Mouse (Mus musculus): Measurements from ENCODE around the gene Pknox2. TPM values are rescaled to one million over a fixed set of nuclear protein-coding genes. Genes with fewer than 3 reads are reported as not detected.

Gene Pknox2
- polyA plus RNA-seq, 1 experiment from 2014 or later = not detected

DNA sequence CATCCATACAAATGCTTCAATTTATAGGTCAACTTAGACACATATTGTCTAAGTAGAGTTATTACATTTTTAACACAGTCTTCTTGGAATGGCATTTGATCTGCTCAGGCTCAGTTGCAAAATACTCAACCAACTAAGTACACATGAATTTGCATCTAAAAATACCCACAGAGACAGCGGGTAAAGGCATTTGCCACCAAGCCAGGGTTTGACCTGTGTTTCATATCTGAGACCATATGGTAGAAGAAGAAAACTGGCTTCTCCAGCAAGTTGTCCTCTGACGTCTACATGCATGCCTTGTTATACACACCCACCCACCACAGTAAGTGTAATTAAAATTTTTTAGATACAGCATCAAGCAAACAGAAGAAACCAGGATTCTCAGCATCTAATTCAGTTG lies 273.4 kb downstream of the Pknox2 start:
- 88% methylated on average over 2 of the region's 2 CpGs for WGBS (ENCODE audit: missing documents)
- Histone ChIP-seq H3K79me2 (ENCODE audit: inconsistent target) (no peaks in the 10 kb centered on the region), H3K36me3 (ENCODE audit: inconsistent target) (no peaks in the 10 kb centered on the region), H3K4me3 (ENCODE audit: inconsistent target) (no peak overlapping the region), H3K27ac (no peak overlapping the region)

DNA sequence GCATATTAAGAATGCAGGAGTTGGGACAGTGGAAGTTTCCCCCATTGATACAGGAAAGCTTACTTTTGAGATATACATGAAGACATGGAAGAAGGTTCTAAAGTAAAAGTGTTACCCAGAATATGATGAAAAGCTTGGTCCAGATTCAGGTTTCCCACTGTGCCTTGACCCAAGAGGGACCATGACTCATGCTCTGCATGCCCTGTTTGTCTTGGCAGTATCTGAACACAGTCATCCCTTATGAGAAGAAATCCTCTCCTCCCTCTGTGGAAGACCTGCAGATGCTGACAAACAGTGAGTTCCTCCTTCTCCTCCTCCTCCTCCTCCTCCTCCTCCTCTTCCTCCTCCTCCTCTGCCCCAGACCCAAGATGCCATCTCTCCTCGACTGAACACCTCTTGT lies 276.9 kb downstream of the Pknox2 start:
- WGBS (ENCODE audit: missing documents) = 14% methylated on average over 1 of the region's 1 CpGs
- Histone ChIP-seq H3K27ac (no peak overlapping the region), H3K79me2 (ENCODE audit: inconsistent target) (no peaks in the 10 kb centered on the region), H3K4me3 (ENCODE audit: inconsistent target) (no peak overlapping the region), H3K36me3 (ENCODE audit: inconsistent target) (no peaks in the 10 kb centered on the region)

DNA sequence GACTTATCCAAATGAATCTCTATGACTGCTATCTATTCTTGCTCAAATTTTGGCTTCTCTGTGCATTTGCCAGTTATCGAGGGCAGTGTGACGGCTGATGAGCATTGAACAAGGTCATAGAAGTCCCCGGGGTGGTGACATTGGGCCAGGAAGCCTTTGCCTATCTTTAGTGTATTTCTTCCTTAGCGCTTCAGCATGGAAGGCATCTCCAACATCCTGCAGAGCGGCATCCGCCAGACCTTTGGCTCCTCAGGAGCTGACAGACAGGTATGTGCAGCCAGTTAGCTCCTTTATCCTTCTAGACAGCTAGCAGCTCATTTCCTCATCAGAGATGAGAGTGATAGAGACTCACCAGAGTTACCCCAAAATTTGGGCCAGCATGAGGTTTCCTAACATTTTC lies 278.5 kb downstream of the Pknox2 start:
- H3K27ac ChIP-seq = no peak overlapping the region
- no peaks in the 10 kb centered on the region for H3K36me3 ChIP-seq (ENCODE audit: inconsistent target)
- WGBS (ENCODE audit: missing documents) = 86% methylated on average over 6 of the region's 6 CpGs

DNA sequence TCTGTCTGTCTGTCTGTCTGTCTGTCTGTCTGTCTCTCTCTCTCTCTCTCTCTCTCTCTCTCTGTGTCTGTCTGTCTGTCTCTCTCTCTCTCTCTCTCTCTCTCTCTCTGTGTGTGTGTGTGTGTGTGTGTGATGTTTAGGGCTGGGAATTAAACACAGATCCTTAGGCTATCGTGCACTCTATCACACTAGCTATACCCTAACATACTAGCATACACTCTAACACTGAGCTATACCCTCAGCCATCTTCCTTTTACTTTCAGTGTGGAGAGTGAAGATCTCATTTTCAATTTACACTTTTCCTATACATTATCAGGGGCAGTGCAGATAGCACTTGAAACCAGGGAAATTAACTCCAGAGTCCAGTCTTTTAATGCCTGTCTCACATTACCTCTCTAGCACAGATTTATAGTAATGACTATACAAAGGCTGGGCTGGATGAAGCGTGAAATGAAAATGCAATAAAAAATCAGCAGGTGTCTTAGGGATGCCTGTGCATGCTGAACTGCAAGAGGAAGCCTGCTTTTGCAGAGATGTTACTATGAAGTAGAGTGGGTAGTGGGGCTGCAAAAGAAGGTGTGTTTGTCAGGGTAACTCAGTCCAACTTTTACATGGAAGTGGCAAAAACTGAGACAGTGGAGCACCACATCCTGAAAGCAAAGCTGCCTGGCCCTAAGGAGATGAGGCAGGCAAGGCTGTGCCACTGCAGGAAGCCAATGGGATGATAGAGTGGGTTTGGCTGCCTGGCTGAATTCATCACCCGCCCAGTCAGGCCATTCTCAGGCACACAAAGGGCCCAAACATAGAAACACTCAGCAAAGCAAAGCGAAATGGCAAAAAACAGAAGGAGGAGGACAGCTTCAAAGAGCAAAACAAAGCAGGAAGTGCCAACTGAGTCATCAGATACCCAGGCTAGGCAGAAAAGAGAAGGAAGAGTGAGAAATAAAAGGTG lies 282.1 kb downstream of the Pknox2 start:
- Histone ChIP-seq H3K4me3 (ENCODE audit: inconsistent target) (no peak overlapping the region), H3K27ac (no peak overlapping the region), H3K79me2 (ENCODE audit: inconsistent target) (no peaks in the 10 kb centered on the region), H3K36me3 (ENCODE audit: inconsistent target) (no peaks in the 10 kb centered on the region)
- 78% methylated on average over 4 of the region's 4 CpGs for WGBS (ENCODE audit: missing documents)

More for the DNA sequence above, 278.5 kb downstream of the Pknox2 start:
- no peaks in the 10 kb centered on the region for H3K79me2 ChIP-seq (ENCODE audit: inconsistent target)
- H3K4me3 ChIP-seq (ENCODE audit: inconsistent target) = no peak overlapping the region

DNA sequence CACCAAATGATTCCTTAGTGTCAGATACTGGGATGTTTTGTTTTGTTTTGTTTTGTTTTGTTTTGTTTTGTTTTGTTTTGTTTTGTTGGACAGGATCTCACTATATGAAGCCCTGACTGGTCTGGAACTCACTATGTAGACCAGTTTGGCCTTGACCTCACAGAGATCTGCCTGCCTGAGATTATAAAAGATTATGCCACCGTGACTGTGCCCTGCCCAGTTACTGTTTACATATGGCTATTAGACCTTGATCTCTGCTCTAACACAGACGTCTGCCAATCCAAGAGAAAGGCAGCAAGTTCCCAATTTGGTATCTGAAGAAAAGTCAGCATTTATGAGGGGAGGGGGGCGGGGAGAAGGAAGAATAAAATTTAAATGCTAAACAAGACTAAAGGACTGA lies 283.5 kb downstream of the Pknox2 start:
- 73% methylated on average over 3 of the region's 3 CpGs for WGBS (ENCODE audit: missing documents)
- H3K27ac ChIP-seq = no peak overlapping the region
- no peaks in the 10 kb centered on the region for H3K79me2 ChIP-seq (ENCODE audit: inconsistent target)
- H3K4me3 ChIP-seq (ENCODE audit: inconsistent target) = no peak overlapping the region
- H3K36me3 ChIP-seq (ENCODE audit: inconsistent target) = no peaks in the 10 kb centered on the region

DNA sequence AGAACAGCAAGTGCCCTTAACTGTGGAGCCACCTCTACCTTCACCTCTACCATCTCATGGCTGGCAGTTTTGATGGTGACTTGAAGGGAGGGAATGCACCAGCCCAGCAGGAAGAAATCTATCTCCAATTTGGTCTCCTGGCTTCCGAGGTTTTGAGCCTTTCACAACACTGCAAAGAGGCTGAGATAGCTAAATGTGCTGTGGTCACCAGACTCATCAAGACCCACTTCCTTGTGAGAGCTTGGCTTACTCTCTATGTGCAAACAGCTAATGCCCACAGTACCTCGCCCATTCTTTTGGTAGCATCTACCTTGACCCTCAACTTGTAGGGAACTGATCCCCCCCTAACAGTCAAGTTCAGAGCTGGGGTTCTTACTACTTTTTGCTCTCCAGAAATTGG lies 284.6 kb downstream of the Pknox2 start:
- no peak overlapping the region for H3K4me3 ChIP-seq (ENCODE audit: inconsistent target)
- WGBS (ENCODE audit: missing documents) = 41% methylated on average over 2 of the region's 2 CpGs
- H3K79me2 ChIP-seq (ENCODE audit: inconsistent target) = no peaks in the 10 kb centered on the region
- H3K36me3 ChIP-seq (ENCODE audit: inconsistent target) = no peaks in the 10 kb centered on the region
- no peak overlapping the region for H3K27ac ChIP-seq

DNA sequence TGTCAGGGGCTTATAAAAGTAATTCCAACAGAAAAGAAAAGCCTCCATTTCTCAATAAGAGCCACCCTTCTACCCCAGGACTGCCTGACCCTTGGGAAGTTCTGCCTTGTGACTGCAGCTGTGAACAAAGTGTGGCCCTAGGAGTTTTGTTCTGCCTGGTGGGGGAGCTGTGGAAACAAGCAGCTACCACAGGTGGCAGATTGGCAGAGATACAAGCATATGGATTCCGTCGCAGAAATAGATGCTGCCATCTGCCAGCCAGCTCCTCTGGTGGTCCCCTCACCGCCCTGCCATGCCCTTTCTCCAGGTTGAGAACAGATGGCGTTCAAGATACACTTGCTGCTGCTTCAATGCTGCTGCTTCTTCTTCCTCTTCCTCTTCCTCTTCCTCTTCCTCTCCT lies 288.5 kb downstream of the Pknox2 start:
- Histone ChIP-seq H3K27ac (no peak overlapping the region), H3K79me2 (ENCODE audit: inconsistent target) (no peaks in the 10 kb centered on the region), H3K36me3 (ENCODE audit: inconsistent target) (no peaks in the 10 kb centered on the region), H3K4me3 (ENCODE audit: inconsistent target) (no peak overlapping the region)
- WGBS (ENCODE audit: missing documents) = 75% methylated on average over 2 of the region's 4 CpGs

DNA sequence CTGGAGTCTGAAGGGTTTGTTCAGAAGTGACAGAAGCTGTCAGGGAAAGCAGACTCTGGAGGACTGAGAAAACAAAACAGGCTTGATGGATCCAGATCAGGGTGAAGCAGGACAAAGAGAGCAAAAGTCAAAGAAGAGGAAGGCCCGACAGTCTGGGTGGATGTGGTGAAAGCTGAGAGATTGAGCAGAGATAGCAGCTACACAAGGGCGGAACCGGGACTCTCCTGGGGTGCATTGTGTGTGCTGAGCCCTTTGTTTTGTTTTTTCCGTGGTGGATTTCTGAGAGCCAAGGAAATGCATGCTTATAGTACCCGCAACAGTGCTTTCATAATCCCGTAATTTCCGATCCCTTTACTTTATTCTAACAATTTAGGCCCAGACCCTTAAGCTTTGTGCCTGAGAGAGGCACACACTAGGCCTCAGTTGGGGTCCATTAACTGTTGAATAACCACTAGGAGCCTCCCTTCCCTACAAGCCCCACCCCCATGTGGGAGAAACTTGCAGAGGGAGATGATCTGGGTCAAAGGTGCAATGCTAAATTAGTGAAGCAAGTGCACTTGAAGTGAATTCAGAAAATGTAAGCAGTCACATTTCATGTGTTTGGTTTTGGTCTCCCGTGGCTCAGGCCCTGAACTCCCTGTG lies 289.6 kb downstream of the Pknox2 start:
- WGBS (ENCODE audit: missing documents) = 65% methylated on average over 8 of the region's 8 CpGs
- Histone ChIP-seq H3K36me3 (ENCODE audit: inconsistent target) (no peaks in the 10 kb centered on the region), H3K27ac (no peak overlapping the region)

DNA sequence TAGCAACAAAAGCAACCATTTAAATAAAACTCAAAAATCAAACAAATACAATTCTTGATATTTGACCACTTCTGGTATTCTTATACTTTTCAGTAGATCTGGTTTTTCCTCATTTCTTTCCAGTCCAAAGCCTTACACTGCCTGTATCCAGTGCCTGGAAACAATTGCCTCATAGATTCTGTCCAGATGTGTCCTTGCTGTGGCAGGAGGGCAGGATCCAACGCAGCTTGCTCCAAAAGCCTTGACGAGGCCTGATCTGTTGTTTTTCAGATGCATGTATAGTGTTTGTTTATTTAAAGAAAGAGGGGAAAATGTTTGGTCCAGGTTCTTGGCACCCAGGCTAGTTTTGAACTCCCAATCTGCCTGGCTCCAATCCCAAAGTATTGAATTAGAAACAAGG lies 290.9 kb downstream of the Pknox2 start:
- Histone ChIP-seq H3K79me2 (ENCODE audit: inconsistent target) (no peaks in the 10 kb centered on the region), H3K27ac (no peak overlapping the region), H3K4me3 (ENCODE audit: inconsistent target) (no peak overlapping the region), H3K36me3 (ENCODE audit: inconsistent target) (no peaks in the 10 kb centered on the region)
- WGBS (ENCODE audit: missing documents) = 92% methylated on average over 2 of the region's 2 CpGs

More for the DNA sequence above, 289.6 kb downstream of the Pknox2 start:
- H3K79me2 ChIP-seq (ENCODE audit: inconsistent target) = no peaks in the 10 kb centered on the region
- no peak overlapping the region for H3K4me3 ChIP-seq (ENCODE audit: inconsistent target)

DNA sequence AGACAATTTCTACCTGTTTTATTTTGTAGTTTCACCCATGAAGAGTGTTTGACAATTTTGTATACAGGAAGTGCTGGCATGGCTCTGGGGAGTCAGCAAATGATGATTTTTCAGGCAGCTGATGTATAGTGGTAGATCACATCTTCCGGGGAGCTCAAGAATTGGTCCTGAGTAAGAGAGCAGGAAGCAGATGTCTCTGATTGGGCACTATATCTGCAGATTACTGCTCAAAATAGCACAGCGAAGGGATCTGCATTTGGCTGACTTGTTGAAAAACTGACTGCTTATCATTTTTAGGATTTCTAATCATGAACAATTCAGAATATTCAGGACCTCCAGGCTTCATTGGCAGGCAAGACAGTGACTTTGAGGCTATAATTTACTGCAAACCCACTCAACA lies 295.0 kb downstream of the Pknox2 start:
- WGBS (ENCODE audit: missing documents) = 84% methylated on average over 2 of the region's 2 CpGs
- Histone ChIP-seq H3K79me2 (ENCODE audit: inconsistent target) (no peaks in the 10 kb centered on the region), H3K4me3 (ENCODE audit: inconsistent target) (no peak overlapping the region), H3K27ac (no peak overlapping the region), H3K36me3 (ENCODE audit: inconsistent target) (no peaks in the 10 kb centered on the region)

DNA sequence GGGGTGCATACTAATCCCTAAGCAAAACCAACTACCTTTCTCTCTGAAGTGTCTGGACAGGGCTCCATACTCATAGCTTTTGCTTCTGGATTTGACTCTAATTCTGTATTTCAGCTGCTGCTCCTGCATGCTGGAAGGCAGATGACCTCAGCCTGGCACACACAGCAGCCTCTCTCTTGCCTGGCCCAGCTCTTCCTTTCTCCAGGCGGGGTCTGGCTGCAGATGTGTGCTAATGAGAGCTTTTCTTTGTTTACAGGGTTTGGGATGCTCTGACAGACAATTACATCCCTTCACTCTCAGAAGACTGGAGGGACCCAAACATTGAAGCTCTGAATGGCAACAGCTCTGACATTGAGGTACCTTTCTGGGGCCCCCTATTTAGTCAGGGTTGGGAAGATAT lies 297.1 kb downstream of the Pknox2 start:
- Histone ChIP-seq H3K4me3 (ENCODE audit: inconsistent target) (no peak overlapping the region), H3K79me2 (ENCODE audit: inconsistent target) (no peaks in the 10 kb centered on the region), H3K27ac (no peak overlapping the region), H3K36me3 (ENCODE audit: inconsistent target) (no peaks in the 10 kb centered on the region)
- WGBS (ENCODE audit: missing documents) = 47% methylated on average over 1 of the region's 1 CpGs

DNA sequence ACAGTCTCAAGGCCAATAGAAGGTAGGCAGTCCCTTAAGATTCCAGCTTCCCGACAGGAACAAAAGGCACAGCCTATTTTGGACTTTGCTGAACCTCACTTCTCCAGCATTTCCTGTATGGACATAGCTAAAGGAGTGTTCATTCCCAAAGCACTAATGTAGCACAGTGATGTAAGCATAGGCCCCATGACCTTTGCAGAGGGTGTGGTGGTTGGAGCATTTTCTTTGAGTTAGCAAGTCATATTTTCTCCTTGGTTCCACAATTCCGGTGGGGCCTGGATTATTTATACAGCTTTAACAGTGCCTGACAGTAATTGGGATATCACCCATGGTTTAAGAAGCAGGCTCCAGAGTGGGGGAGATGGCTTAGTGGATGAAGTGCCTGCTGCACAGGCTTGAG lies 298.5 kb downstream of the Pknox2 start:
- no peak overlapping the region for H3K4me3 ChIP-seq (ENCODE audit: inconsistent target)
- WGBS (ENCODE audit: missing documents) = 69% methylated on average over 2 of the region's 2 CpGs
- no peak overlapping the region for H3K27ac ChIP-seq
- no peaks in the 10 kb centered on the region for H3K79me2 ChIP-seq (ENCODE audit: inconsistent target)
- no peaks in the 10 kb centered on the region for H3K36me3 ChIP-seq (ENCODE audit: inconsistent target)

DNA sequence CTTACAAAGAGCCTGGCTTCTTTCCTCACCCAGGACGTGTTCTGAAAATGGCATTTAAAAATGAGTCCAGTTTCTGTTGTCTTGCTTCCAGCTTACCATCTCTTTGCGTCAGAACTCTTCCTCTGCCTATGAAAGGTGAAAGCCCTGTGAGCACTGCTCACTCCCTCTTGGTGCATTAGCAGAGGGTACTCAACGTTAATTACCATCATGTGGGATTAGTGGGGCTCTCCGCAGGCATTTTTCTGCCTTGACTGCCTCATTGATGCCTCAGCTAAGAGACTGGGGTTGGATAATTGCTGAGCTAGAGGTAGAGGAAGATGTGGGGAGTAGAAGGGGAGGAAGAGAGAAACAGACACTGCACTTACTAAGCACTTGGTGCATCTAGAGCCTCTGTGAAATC lies 300.9 kb downstream of the Pknox2 start:
- Histone ChIP-seq H3K27ac (no peak overlapping the region), H3K36me3 (ENCODE audit: inconsistent target) (no peaks in the 10 kb centered on the region), H3K79me2 (ENCODE audit: inconsistent target) (no peaks in the 10 kb centered on the region), H3K4me3 (ENCODE audit: inconsistent target) (no peak overlapping the region)
- WGBS (ENCODE audit: missing documents) = 66% methylated on average over 4 of the region's 4 CpGs
